Mouse (Mus musculus) neural tube, postnatal 0 days (tissue): ENCODE results near the gene Ercc4. TPM values are rescaled to one million over a fixed set of nuclear protein-coding genes. Genes with fewer than 3 reads are reported as not detected.

Source experiments
- polyA plus RNA-seq: library from polyadenylated mRNA; unstranded; fragments of >200 nt; fragmentation: Nextera tagmentation; extraction: Ambion mirVana; gene quantifications from 2 replicates; pipeline ENCODE4 v1.2.1, GENCODE M21; 2015

Gene Ercc4
- polyA plus RNA-seq, result 11.9 and 13.0 TPM in 2 replicates

DNA sequence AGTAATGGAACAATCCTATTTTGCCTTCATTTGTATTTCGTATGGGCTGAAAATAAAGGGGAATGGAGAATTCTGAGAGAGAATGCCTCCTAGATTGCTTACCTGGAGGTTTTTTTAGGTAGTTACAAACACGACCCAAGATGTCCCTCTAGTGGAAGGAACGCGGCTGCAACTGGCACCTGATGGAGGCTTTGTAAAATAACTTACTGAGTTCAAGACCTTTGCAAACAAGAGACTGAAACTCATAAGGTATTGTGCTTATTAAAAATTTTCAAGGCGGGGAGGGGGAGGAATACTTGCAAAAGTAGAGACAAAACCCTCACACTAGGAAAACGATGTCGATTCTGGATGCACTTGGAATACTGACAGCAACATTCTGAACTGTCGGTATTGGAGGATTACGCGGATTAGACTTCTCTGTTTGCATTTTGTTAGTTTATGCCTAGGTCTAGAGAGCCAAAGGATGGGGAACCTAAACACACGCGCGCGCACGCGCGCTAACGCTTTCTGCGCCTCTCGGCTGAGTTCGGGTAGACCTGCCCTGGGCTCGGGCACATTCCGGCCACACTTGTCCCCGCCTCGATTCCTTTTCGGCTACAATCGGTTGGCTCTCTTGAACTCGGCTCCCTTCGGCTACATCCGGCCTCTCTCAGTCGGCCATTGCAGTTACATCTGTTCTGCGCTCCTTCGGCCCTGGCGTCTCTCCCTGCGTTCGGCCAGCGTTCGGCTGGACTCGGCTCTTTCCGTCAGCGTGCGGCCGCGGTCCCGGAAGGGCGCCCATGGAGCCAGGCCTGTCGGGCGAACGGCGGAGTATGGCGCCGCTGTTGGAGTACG lies at the start of gene Ercc4:
TSS of gene Ercc4 (plus strand) at position 529 of the 834 bp plus-strand sequence.

Other genes with a start within 250 kb of the Ercc4 start
- 15.0 and 18.4 TPM in 2 replicates for gene Mrtfb, start 146.8 kb downstream of the Ercc4 start, polyA plus RNA-seq